Mouse (Mus musculus) forebrain, embryonic 15.5 days (tissue): ENCODE measurements around the gene Kcnj15. TPM values are rescaled to one million over a fixed set of nuclear protein-coding genes. Genes with fewer than 3 reads are reported as not detected.

Experiments used
- ATAC-seq: fragments of 200-750 bp; cut with Nextera tagmentation; replicated peaks from 2 replicates; pipeline ENCODE4 v1.8.0; 2017; ENCODE audit warnings: mild to moderate bottlenecking, moderate TSS enrichment, moderate library complexity
- H3K27ac ChIP-seq: fragments of 300-500 bp; sonication (generic); replicated peaks from 2 replicates; pipeline ENCODE4 v1.5.1; 2015; ENCODE audit warnings: mild to moderate bottlenecking, inconsistent platforms
- H3K27me3 ChIP-seq: fragments of 300-500 bp; sonication (generic); 2 replicates; pipeline ENCODE4 v1.6.1; 2015; ENCODE audit warnings: inconsistent platforms
- H3K36me3 ChIP-seq: fragments of 300-500 bp; sonication (generic); 2 replicates; pipeline ENCODE4 v1.6.1; 2015; ENCODE audit warnings: mild to moderate bottlenecking, inconsistent platforms
- H3K4me1 ChIP-seq: fragments of 300-500 bp; sonication (generic); 2 replicates; pipeline ENCODE4 v1.6.1; 2015; ENCODE audit warnings: inconsistent platforms
- H3K4me2 ChIP-seq: fragments of 300-500 bp; sonication (generic); replicated peaks from 2 replicates; pipeline ENCODE4 v1.6.1; 2015; ENCODE audit warnings: mild to moderate bottlenecking, inconsistent platforms
- H3K4me3 ChIP-seq: fragments of 300-500 bp; sonication (generic); 2 replicates; pipeline ENCODE4 v1.5.1; 2015; ENCODE audit warnings: mild to moderate bottlenecking, inconsistent platforms
- H3K9ac ChIP-seq: fragments of 300-500 bp; sonication (generic); replicated peaks from 2 replicates; pipeline ENCODE4 v1.6.1; 2015; ENCODE audit warnings: mild to moderate bottlenecking, inconsistent platforms
- H3K9me3 ChIP-seq: fragments of 300-500 bp; sonication (generic); 2 replicates; pipeline ENCODE4 v1.6.1; 2016; ENCODE audit warnings: inconsistent platforms
- WGBS: fragments of 180-500 bp; shearing (Covaris S2); methylation state at CpG from one replicate; pipeline ENCODE4 v1.1.7; 2015; ENCODE audit warnings: mixed read lengths; 5-methylcytosine and 5-hydroxymethylcytosine counted together
- polyA plus RNA-seq: library from polyadenylated mRNA; unstranded; fragments of >200 nt; fragmentation: Nextera tagmentation; extraction: Ambion mirVana; gene quantifications from 2 replicates; pipeline ENCODE4 v1.2.1, GENCODE M21; 2015

The Kcnj15 gene
- polyA plus RNA-seq, 1 experiment from 2014 or later: 0.14 TPM

DNA sequence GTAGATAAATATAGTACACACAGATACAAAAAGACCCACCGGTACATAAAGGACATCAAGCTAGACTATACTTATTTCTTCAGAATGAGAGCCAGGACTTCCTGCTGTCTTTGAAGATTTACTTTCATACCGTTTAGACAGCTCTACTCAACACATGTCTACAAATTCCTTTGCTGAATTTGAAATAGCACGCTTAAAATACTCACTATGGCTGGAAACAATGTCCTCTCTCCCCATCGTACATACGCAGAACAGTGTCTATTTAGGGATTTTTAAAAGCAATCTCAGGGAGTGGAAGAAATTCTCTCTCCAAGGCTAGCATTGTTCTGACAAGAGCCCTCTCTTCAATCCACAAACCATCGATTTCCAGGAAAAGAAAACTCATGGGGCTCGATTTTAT, 32.1 kb upstream of the Kcnj15 start:
- Histone ChIP-seq H3K27ac (no peak overlapping the region), H3K4me2 (no peak overlapping the region), H3K36me3 (no peaks in the 10 kb centered on the region), H3K27me3 (no peaks in the 10 kb centered on the region), H3K4me3 (no peak overlapping the region), H3K4me1 (no peaks in the 10 kb centered on the region), H3K9ac (no peak overlapping the region), H3K9me3 (no peaks in the 10 kb centered on the region)
- no peak for ATAC-seq
- 72% methylated on average over 7 of the region's 7 CpGs for WGBS

DNA sequence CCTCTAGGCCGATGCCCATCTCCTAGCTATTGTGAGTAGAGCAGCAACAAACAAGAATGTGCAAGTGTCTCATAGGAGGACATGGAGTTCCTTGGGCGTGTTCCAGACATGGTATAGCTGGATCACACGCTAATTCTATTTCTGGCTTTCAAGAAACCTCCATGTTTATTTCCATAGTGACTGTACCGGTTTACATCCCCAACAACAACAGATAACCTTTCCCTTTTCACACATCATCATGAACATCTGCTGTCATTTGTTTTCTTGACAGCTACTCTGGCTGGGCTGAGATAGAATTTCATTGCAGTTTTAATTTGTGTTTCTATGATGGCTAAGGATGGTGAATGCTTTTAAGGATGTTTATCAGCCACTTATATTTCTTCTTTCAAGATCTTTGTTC, 25.6 kb upstream of the Kcnj15 start:
- Histone ChIP-seq H3K9ac (no peak overlapping the region), H3K9me3 (no peaks in the 10 kb centered on the region), H3K4me3 (no peak overlapping the region), H3K36me3 (no peaks in the 10 kb centered on the region), H3K27ac (no peak overlapping the region), H3K4me2 (no peak overlapping the region), H3K4me1 (no peaks in the 10 kb centered on the region), H3K27me3 (no peaks in the 10 kb centered on the region)
- 79% methylated on average over 4 of the region's 4 CpGs for WGBS
- ATAC-seq: no peak

DNA sequence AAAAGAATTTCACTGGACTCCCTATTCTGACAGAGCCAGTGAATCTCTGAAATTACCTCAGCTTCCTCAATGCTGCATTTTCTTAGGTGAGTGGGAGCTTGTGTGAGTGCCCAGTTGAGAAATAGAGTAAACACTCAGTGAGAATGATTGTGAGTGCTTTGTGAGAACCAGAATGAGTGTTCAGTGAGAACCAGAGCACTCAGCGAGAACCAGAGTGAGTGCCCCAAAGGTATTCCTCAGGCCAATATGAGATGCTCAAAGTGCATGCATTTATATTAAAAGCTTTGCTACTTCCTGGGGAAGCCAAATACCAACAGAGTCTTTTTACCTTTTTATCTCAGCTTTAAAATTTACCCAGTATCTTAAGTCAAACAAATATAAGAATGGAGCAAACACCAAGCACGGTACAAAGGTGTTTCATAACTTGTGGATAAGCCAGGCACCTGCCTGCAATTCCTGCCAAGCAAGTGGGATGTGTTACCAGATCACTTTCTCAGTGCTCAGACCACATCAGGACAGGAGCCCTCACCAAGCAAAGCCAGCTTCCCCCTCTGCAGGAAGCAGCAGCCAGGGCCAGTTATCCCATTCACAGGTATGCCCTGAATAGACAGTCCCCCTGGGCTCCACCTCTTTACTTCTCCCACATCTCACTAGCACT, 22.3 kb upstream of the Kcnj15 start:
- Histone ChIP-seq H3K9me3 (no peaks in the 10 kb centered on the region), H3K27me3 (no peaks in the 10 kb centered on the region), H3K36me3 (no peaks in the 10 kb centered on the region), H3K9ac (no peak overlapping the region), H3K27ac (no peak overlapping the region), H3K4me3 (no peak overlapping the region), H3K4me2 (no peak overlapping the region), H3K4me1 (no peaks in the 10 kb centered on the region)
- 82% methylated on average over 2 of the region's 2 CpGs for WGBS
- no peak for ATAC-seq

DNA sequence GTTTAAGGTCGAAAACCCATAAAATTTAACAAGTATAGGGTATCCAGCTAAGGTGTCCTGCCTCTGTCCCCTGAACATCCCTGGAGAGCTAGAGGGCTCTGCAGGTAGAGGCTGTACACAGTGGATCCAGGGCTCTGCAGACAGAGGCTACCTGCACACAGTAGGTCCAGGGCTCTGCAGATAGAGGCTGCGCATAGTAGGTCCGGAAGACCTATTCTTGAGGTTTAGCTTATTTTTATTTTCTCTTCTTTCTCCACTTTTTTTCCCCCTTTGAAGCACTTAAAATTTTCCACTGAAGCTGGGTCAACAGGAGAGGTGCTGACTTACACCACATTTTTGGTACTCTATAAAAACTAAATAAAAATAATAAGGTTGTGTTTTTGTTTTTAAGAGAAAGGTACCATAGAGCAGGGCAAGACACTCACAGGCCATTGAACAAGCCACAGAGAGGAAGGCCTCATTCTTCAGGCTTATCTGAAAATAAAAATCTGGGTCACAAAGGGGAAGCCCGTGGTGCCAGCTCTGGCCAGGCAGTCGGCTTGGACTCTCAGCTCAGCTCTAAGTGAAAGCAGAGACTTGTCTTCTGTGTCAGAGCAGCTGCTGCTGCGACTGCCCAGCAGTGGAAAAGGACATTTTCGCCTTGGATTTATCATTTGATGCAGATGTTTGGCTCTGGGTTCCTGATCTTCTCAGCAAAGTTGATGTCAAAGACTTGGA, 18.0 kb upstream of the Kcnj15 start:
- Histone ChIP-seq H3K9me3 (no peaks in the 10 kb centered on the region), H3K27ac (no peak overlapping the region), H3K4me3 (no peak overlapping the region), H3K9ac (no peak overlapping the region), H3K4me1 (0 out of 2 replicates have a peak, but pooled peaks cover 4% of the 10 kb centered on the region), H3K27me3 (no peaks in the 10 kb centered on the region), H3K36me3 (no peaks in the 10 kb centered on the region), H3K4me2 (no peak overlapping the region)
- WGBS: 84% methylated on average over 7 of the region's 7 CpGs
- no peak for ATAC-seq

DNA sequence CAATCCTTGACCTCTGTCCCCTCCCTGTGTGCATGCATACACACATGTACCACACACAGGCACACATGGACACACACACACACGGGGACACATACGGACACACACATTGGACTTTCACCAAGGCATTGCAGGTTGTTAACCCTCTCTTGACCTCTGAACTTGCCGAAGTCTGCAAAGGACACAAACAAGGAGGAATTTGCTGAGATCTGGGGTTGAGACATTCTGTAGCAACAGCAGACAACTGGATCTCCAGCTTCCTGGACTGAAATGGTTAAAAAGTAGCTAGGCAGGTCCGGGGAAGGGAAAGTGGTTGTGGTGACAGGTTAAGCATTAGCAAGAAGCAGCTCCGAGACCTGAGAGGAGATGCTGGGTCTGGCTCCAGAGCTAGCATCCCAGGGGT, 16.7 kb upstream of the Kcnj15 start:
- 71% methylated on average over 5 of the region's 5 CpGs for WGBS
- Histone ChIP-seq H3K9ac (no peak overlapping the region), H3K4me3 (no peak overlapping the region), H3K36me3 (no peaks in the 10 kb centered on the region), H3K4me1 (0 out of 2 replicates have a peak, but pooled peaks cover 4% of the 10 kb centered on the region), H3K27me3 (no peaks in the 10 kb centered on the region), H3K9me3 (no peaks in the 10 kb centered on the region), H3K4me2 (no peak overlapping the region), H3K27ac (no peak overlapping the region)
- ATAC-seq: no peak

DNA sequence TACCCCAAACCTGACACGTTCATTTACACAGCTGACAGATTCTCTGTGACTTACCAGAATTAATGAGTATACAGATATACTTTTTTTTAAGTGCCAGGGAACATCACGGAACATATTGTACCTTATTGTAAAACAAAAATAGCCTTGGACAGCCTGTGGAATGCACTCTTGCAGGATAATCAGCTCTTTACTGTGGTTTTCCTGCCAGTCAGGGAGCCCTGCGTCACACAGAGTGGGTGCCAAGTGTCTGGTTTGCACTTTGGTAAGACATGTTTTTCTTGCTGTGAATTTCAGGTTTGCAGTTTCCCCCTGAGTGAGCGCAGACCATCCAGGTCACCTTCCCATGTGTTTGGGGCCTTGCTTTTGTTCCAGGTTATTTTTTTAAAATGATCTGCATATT, 15.8 kb upstream of the Kcnj15 start:
- Histone ChIP-seq H3K27me3 (no peaks in the 10 kb centered on the region), H3K9ac (no peak overlapping the region), H3K4me3 (no peak overlapping the region), H3K27ac (no peak overlapping the region), H3K36me3 (no peaks in the 10 kb centered on the region), H3K9me3 (no peaks in the 10 kb centered on the region), H3K4me1 (0 out of 2 replicates have a peak, but pooled peaks cover 4% of the 10 kb centered on the region), H3K4me2 (no peak overlapping the region)
- WGBS: 54% methylated on average over 4 of the region's 4 CpGs
- no peak for ATAC-seq

DNA sequence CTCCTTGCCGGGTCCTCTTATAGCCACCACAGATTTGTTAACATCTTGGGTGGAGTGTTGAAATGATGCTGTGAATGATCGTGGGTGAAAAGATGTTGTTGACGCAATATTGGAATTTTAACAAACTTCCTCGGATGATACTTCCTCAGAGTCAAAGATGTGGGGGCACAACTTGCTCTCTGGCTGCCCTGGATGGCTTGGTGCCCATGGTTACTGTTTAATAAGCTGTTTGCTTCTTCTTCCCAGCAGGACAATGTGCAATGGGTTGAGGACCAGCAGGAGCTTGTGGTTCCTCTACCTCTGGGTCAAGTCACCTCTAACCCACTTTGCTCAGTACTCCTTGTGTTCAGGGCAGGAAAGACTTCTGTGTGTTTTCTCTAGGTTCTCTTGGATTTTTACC, 15.2 kb upstream of the Kcnj15 start:
- no peak for ATAC-seq
- 80% methylated on average over 4 of the region's 4 CpGs for WGBS
- Histone ChIP-seq H3K36me3 (no peaks in the 10 kb centered on the region), H3K9ac (no peak overlapping the region), H3K27me3 (no peaks in the 10 kb centered on the region), H3K4me3 (no peak overlapping the region), H3K27ac (no peak overlapping the region), H3K9me3 (no peaks in the 10 kb centered on the region), H3K4me2 (no peak overlapping the region), H3K4me1 (0 out of 2 replicates have a peak, but pooled peaks cover 4% of the 10 kb centered on the region)

DNA sequence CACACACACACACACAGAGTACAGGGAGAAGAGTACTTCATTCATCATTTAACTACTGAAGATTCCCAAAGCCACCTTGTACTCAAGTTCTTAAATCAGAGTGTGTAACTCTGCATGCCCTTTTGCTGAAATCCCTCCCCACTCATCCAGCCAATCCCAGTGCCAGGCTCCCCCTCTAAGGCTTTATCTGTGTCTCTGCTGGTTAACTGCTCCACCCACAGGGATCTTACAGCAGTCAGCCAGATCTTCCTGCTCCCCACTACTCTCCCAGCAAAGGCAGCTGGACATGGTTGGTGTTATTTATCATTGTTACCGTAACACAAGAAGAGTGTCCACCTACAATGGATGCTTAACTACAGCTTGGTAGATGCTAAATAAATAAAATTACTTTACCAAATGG, 14.0 kb upstream of the Kcnj15 start:
- no peak for ATAC-seq
- Histone ChIP-seq H3K9ac (no peak overlapping the region), H3K4me3 (no peak overlapping the region), H3K9me3 (no peaks in the 10 kb centered on the region), H3K4me1 (0 out of 2 replicates have a peak, but pooled peaks cover 4% of the 10 kb centered on the region), H3K36me3 (no peaks in the 10 kb centered on the region), H3K27ac (no peak overlapping the region), H3K27me3 (no peaks in the 10 kb centered on the region), H3K4me2 (no peak overlapping the region)
- 98% methylated on average over 1 of the region's 1 CpGs for WGBS

DNA sequence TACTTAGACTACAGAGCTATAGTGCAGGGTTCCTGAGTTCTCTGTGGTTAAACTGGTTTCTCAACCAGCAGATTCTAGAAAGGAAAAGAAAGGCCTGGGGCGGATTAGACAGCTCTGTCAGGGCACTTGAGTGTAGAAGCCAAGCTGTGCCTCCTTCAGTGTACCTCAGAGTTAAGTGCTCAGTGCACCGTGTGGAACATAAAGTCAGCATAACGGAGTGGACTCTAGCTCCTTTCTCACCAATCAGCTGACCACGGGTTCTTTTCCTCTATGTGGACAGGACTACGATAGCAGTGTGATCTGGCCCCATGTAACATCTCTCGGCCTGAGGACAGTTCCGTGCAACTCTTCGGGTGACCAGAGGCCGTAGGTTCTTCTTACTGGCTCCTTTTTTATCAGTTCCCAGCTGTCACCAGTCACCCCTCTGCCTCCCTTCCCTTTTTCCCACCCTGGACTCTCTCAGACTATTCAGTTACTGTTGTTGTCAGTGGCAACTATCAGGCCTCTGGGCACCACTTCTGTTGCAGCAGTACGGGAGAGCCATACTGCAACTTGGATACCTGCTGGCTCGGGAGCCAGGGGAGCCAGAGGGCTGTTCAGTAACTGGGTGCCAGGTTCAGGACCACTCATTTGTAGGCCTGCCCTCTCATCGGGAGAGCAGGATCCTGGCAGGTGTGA, 12.6 kb upstream of the Kcnj15 start:
- 90% methylated on average over 12 of the region's 12 CpGs for WGBS

DNA sequence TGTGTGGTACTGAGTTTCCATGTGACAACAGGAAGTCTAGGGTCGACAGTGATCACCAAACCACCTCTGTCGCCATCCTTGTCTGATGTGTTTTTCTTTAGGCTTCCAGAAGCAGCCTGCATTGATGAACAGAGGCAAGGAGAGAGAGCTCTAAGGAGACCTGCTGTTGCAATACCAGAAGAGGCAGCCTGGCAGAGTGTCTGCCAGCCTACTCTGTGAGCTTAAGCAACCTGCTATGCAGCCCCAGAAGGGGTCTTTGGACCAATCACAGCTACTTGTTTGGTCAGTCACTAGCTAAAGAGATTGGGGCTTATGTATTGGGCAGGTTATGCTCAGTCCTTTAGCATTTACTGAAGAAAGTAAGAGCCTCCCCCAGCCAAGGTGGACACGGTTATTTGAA, 11.9 kb upstream of the Kcnj15 start:
- Histone ChIP-seq H3K9me3 (no peaks in the 10 kb centered on the region), H3K27me3 (no peaks in the 10 kb centered on the region), H3K4me3 (no peak overlapping the region), H3K4me2 (no peak overlapping the region), H3K9ac (no peak overlapping the region), H3K36me3 (no peaks in the 10 kb centered on the region), H3K27ac (no peak overlapping the region), H3K4me1 (0 out of 2 replicates have a peak, but pooled peaks cover 4% of the 10 kb centered on the region)
- 82% methylated on average over 3 of the region's 3 CpGs for WGBS
- ATAC-seq: no peak

More for the DNA sequence above, 12.6 kb upstream of the Kcnj15 start:
- no peak overlapping the region for H3K27ac ChIP-seq
- ATAC-seq: no peak
- 0 out of 2 replicates have a peak, but pooled peaks cover 4% of the 10 kb centered on the region for H3K4me1 ChIP-seq
- no peaks in the 10 kb centered on the region for H3K9me3 ChIP-seq
- no peaks in the 10 kb centered on the region for H3K36me3 ChIP-seq
- H3K4me2 ChIP-seq: no peak overlapping the region
- H3K27me3 ChIP-seq: no peaks in the 10 kb centered on the region
- no peak overlapping the region for H3K4me3 ChIP-seq
- H3K9ac ChIP-seq: no peak overlapping the region

DNA sequence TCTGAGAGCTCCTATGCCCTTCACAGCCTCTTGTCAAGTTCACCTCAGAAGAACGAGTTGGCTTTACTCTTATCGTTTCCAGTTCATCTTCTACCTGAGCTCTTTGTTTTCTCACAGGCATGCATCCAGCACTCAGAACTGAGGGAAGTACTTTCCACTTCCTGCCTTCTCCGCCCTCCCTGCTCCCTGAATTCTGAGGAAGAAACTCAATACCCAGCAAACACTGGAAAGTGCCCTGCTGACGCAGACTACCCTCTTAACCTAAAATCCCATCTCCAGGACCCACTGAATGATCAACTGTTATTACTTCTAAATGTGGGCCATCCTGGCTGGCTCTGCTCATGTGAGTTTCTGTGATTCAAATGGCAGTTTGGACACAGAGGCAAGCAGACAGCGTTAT, 8.7 kb upstream of the Kcnj15 start:
- H3K9me3 ChIP-seq: no peaks in the 10 kb centered on the region
- H3K4me1 ChIP-seq: no peaks in the 10 kb centered on the region
- H3K9ac ChIP-seq: no peak overlapping the region
- no peak overlapping the region for H3K4me3 ChIP-seq
- 85% methylated on average over 5 of the region's 5 CpGs for WGBS
- H3K27ac ChIP-seq: no peak overlapping the region
- ATAC-seq: no peak
- no peaks in the 10 kb centered on the region for H3K36me3 ChIP-seq
- H3K27me3 ChIP-seq: no peaks in the 10 kb centered on the region
- H3K4me2 ChIP-seq: no peak overlapping the region

DNA sequence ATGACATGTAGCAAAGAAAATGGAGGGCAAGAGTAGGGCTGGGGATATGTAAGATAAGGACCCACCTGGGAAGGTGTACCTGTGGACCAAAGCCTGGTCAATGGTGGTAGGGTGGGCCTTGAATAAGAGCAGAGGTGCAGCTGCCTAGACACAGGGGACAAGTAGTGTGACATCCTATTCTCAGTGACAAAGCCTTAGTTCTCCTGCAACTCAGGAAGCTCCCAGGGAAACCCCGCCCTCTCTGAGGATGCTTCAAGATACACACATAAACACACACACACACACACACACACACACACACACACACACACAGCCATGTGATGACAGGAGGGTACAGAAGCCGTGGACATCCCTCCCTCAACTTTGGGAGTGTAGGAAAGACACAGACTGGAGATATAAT, 710 bp upstream of the Kcnj15 start:
- no peak for ATAC-seq
- no peaks in the 10 kb centered on the region for H3K4me1 ChIP-seq
- H3K4me2 ChIP-seq: no peak overlapping the region
- no peak overlapping the region for H3K9ac ChIP-seq
- WGBS: 83% methylated on average over 2 of the region's 2 CpGs
- no peak overlapping the region for H3K27ac ChIP-seq
- H3K4me3 ChIP-seq: no peak overlapping the region
- H3K27me3 ChIP-seq: no peaks in the 10 kb centered on the region
- no peaks in the 10 kb centered on the region for H3K36me3 ChIP-seq
- H3K9me3 ChIP-seq: no peaks in the 10 kb centered on the region
